Mouse (Mus musculus) lung, postnatal 10 days (tissue): ENCODE measurements around the gene Phldb2.
A peak's percentile ranks its signal among the peaks of the same experiment; 100 is the strongest.

Experiments used
- DNase-seq: peaks from one replicate; pipeline ENCODE4 v3.0.0; 2021

Gene Phldb2

DNA sequence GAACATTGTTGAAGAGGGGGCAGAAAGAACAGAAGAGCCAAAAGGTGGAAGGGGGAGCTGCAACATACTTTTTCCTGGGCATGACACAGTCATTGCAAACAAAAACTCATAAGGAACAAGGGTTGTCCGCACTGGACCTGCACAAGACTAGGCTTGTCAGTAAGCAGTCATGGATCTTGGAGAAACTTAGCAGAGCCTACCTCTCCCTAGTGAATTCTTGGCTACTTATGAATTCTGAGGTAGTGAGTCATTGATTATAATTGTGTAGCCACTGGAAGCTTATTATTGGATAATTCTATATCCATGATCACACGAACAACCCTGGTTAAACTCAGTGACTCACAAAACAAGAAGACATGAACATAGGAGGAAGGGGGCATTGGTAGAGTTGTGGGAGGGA lies 7.1 kb downstream of the Phldb2 start:
- no peak for DNase-seq

DNA sequence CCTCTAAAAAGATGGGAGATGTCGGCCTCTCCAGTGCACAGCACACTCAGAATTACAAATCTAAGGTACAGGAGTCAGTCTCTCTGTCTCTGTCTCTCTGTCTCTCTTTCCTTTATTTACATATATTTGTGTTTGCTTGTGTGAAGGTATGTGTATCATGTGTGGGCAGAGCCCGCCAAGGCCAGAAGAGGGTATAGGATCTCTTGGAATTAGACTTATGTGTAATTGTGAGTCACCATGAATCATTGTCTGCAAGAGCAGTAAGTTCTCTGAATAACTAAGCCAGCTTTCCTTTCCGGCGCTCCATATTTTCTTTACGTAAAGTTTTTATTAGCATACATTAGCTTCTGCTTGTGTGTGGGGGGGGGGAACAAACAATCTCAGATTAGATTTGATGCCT lies 7.7 kb downstream of the Phldb2 start:
- DNase-seq = no peak

DNA sequence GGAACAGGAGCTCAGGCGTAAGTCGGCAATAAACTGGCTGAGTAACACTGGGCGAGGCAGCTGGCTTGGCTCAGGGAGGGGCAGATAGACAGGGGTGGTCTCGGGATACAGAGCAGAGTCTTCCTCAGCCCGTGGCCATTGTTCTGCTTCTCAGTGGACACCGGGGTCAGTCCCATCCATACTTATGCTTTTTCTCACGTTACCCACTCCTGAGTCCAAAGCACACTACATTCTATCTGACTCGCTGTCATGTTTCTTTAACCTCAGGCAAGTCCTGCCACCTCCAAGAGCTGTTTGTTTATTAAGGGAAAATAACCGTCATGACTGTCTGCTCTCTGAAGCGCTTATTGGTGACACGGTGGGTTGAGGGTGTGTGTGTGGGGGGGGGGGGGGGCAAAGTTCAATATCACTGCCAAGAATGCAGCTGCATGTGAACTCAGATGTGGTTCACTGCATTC lies 8.2 kb downstream of the Phldb2 start:
- DNase-seq = no peak

DNA sequence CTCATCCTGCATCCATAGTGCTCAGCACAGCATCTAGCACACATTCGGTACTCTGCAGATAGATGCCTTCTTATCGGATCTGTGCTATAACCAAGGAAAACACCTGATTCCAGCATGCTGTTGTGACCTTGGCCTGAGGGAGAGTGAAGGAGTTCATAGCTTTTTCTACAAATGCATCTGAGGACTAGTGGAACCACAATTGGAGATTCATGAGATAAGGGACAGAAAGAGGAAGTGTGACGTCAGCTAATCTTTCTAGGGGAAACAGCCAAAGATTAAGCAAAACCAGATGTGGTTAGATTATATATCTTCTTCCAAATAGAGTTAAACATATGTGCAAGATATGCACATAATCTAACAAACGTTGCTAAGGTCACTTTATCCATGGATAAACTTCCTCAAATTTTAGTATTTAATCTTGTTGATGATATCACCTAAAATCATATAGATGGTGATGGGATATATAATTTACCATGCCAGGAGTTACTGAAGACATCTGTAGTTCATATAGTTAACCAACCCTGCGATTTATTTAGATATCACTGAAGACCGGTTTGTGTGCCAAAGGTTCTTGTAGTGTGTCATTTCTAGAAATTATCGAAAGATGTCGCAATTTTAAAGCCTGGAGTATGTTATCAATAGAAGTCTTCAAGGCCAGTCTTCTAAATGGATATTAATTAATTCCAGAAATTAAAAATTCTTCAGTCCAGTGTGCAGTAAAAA lies 11.1 kb downstream of the Phldb2 start:
- DNase-seq = no peak

DNA sequence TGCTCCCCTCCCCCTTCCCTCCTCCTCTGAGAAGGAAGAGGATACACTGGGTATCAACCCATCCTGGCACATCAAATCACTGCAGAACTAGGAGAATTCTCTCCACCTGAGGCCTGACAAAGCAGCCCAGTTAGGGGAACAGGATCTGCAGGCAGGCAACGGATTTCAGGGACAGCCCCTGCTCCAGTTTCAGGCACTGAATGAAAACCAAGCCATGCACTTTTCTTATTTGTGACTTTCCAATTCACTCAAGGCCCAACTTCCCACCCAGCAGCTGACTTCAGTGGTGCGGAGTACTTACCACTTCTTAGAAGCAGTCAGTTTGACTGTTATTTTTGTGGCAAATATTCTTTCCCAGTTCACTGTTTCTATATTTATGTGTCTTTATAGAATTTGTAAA lies 12.7 kb downstream of the Phldb2 start:
- no peak for DNase-seq

DNA sequence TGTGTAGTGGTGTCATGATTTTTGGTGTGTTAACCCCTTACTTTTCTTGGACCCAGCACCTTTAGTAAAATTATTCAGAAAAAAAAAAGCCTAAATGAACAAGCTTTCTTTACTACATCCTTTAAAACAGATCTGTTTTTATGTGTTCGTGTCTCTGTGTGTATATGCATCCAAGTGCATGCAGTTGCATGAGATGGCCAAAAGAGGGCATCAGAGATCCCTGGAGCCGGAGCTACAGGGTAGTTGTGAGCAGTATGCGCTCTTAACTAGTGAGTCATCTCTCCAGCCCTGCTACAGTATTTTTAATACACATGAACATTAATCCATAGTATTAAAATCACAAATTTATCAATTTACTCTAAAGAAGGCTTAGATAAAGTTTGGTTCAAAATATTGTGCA lies 14.0 kb downstream of the Phldb2 start:
- DNase-seq = no peak

DNA sequence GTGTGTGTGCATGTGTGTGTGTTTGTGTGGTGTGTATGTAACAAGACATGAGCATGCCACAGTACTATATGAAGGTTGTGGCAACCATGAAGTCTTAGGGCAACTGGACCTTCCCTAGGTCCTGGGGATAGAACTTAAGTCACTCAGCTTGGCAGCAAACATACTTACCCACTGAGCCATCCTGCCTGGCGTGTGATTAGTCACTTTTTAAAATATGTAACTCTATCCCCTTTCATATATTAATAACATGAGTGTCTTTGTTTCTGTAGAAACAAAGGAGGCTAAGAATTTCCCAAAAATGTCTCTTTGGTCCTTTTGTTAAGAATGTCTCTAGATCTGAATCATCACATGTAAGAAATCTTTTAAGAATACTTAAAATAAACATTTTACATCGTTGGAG lies 16.0 kb downstream of the Phldb2 start:
- DNase-seq = no peak

DNA sequence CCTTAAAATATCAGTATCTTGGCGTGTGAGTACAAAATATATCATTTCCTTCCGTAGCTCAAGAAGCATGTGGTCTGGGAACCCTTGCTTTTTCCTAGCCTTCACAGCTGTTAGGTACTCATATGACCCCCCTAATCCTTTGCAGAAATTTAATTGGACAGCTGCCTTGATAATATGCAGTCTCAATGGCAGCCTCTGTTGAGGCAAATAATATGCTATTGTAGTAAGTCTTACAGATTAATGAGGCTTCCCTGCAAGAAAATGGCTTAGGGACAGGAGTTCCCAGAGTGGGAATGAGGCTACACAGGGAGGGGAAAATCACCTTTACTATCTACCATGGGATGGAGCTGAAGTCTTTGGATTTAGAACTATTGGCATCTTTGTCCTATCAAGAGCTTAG lies 16.9 kb downstream of the Phldb2 start:
- no peak for DNase-seq

DNA sequence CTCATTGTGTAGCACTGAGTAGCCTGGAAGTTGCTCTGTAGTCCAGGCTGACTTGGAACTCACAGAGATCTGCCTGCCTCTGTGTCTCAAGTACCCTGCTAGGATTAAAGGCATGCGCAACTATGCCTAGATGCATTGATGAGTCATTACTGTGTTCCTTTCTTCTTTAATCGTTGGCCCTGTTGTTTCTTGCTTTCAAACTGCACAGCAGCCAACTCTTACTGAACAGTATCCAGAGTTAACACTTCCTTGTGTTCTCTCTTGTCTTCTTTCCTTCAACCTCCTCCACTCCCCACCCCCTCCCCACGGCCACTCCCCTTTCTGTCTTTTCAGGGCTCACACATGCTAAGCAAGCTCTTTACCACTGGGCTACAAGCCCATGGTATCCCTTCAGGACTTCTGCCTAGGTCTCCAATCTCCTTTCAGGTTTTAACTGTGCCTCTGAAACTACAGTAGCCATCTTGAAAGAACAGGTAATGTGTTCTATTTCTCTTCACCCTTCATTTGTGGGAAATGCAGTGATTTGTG lies 17.4 kb downstream of the Phldb2 start:
- DNase-seq = no peak

DNA sequence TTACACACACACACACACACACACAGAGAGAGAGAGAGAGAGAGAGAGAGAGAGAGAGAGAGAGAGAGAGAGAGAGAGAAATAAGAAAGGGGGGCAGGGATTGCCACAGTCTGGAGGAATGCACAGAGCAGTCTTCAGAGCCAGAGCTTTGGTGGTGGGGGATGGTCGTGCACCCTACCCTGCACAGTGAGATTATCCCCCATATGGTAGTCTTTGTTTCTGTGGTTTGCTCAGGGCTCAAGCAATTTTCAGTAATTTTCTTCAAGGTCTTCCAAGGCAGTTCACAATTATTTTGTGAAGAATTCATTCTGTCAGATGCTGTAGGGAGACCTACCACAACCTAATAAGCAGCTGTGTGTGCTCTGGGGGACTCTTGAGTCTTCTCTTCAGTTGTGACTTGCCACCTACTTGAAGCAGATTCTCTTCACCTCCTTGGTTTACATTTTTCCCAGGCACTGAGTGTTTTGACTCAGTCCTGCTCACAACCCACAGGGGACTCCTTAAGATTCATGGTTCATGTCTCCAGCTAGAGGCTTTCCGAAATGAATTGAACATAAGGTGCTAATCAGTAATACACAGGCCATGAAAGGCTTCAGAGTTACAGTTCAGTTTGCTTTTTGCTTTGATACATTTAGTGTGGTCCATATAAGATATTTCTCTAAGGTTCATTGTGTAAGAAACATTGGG lies 18.5 kb downstream of the Phldb2 start:
- DNase-seq = no peak

DNA sequence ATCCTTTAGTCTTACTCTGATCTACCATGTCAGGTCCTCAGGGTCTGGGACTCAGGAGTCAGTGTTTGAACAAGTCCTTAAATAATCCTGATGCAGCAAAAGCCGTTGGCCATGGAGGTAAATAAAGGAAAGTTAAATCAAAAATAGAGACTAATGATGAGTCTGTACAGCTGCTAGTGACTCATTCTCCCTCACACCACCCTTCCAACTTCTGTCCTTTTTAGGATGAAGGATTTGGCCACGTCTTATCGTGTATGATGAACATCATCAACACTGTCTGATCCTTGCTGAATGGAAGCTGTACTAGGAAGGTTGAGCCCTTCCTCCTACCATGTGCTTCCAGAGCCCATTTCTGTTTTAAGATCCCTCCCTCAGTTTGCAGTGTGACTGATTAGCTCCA lies 23.1 kb downstream of the Phldb2 start:
- DNase-seq = no peak

DNA sequence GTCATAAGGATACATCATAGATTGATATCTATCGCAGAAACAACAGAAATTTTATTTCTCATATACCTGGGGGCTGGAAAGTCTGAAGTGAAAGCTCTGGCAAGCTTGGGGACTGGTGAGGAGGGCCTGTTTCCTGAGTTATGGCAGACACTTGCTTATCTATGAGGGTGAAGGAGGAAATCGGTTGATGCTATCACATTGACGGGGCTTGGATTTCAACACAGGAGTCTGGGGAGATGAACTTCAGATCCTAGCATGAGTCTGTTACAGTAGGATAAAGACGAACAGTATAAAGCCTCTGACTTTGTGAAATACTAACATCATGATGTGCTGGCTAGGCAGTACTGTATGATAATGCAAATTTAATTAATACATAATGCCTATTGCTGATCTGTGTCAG lies 25.3 kb downstream of the Phldb2 start:
- DNase-seq = no peak

DNA sequence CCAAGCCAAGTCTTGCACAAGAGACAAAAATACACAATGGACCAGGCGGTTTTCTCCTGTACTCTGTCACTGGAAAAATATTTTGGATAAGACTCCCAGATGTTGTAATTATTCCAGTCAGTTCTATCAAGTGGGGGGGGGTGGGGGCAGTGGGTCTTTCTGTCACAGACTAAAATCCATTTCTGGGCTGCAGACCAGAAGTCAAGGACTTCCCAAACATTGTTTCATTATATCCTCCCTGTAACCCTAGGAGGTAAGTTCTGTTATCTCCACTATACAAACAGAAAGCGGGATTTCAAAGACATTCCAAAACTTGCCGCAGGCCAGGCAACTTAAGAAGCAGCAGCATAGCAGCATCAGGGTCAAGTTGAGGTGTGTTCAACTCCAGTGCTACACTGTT lies 25.8 kb downstream of the Phldb2 start:
- DNase-seq = peak; percentile 70

DNA sequence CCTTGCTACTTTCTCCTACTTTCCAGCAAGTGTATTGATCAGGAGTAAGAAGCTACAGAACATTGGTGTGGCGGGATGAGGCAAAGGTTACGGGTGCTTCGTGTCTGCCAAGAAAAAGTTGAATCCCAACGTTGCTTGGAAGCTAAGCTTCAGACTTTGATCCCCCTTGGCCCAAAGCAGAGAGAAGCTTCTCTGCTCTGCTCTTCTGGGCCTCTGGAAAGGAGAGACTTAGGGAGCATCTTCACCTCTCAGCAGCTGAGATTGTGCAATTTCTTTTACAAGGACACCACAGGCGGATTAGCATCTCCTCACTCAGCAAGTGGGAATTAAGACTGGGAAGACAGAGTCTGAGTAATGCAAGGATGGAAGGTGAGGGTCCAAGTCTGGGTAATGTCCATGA lies 26.5 kb downstream of the Phldb2 start:
- no peak for DNase-seq

DNA sequence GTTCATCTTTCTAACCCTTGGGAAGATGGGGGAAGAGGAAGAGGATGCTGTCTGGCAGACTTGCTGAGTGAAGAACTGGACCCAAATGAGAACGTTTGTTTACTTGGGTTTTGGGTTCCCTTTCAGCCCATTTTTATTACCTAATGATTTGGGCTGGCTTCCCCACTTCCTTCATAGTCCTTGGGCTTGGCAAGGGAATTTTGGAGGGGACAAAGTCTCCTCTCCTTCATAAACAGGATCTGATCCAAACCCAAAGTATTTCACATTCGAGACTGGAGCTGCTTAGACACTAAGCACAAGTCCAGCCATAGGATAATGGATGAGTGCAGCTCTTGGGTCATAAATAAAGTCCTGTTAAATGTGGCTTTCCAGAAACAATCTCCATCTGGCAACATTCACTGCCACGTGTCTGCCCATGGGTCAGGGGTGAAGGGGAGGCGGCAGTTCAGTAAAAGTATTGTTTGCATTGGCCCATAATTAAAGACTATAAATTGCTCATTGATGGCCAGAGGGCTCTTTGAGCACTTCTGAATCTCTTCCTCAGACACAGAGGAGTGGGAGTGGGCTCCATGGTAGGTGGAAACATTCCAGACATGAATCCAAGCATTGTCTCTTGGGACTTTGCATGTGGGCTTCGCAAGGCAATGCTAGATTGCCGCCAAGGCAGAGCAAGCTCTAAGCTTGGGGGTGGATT lies 29.5 kb downstream of the Phldb2 start:
- no peak for DNase-seq

DNA sequence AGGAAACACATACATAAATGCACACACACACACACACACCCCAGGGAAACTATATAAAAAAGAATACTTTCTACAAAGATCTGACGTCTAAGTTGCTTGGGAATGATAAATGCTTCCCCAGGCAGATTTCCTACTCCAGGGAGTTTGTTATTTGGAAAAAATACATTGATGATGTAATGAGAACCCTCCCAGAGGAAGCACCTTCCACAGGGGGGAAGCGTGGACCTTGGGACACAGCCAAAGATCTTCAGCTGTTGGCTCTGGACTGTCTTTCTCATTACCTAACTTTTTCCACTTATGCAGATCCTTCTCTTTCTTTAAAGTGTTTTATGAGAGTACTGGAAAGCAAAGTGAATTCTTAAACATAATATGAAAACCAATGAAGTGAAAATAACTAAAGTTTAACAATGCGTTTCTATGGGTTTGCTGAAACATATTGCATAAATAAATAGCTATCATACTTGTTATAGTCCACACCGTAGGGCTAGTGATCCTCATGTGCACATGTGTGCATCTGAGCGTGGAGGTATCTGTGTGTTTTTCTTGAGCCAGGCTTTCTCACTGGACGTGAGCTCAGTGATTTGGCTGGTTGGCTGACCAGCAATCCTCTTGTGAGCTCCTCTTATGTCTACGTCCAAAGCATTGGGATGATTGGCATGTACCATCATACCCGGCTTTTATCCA lies 30.7 kb downstream of the Phldb2 start:
- peak; percentile 65 for DNase-seq

DNA sequence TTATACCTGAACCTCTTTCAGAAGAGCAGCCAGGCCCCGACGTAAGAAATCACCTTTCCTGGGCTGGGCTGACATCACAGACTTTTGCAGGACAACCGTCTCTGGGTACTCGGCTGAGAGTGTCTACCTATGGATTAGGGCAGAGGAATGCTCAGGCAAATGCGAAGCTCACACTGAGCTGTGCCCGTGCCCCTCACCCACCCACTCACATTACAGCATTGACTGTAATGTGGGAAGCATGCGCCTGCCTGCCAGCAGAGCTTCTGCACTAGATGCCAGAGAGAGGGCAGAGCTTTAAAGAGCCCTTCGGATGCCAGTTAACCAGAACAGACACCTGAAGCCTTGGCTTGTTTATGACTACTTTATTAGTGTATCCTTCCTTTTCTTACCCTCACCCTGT lies 33.8 kb downstream of the Phldb2 start:
- DNase-seq = no peak

DNA sequence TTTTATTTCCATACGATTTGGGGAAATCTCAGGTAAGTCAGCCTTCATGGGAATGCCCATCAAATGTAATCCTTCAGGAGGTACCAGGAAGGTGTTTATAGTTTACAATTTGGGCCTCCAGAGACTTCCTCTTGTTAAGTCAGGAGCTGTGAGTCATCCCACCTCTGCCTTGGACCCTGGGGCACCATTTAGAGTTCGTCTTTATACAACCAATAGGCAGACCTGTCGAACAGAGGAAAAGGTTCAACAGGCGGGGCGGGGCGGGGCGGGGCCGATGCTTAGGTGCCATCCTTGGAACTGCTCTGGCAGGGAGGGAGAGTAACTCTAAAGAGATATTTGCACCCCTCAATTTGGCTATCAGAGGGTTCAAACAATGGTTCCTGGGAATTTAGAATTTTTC lies 49.8 kb downstream of the Phldb2 start:
- DNase-seq = no peak

DNA sequence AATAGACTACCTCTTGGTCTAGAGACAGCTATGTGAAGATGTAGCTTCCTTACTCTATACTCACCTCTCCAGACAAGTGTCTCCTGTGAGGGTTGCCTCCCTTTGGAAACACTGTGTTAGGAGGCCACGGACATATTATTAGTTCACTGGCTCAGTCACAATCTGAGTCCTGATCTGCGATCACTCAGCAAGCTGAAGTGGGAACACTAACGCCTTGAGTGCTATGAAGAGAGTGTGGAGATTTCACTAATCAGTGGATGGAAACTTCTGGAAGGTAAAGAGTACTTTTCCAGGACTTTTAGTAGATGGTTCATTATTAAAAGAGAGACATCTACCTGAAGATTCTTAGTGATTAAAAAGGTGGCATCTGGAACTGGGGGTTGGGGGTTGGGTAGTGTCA lies 54.9 kb downstream of the Phldb2 start:
- no peak for DNase-seq

DNA sequence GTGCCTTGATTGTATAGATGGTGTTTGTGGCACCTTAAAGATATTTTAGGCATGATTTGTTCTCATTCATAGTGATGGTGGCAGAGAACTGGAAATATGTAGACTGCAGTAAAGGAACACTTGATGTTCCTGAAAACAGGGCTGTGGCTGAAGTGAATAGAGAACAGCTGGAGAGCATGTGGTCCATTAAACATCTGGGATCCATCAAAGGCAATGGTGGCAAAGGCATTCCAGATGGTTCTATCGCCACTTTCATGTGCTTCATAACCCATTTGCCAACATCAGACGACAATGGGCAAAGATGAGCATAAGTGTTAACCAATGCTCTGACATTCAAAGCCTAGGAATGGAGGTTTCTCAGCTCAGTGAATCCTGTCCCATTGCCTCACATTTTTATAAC lies 56.8 kb downstream of the Phldb2 start:
- DNase-seq = no peak

DNA sequence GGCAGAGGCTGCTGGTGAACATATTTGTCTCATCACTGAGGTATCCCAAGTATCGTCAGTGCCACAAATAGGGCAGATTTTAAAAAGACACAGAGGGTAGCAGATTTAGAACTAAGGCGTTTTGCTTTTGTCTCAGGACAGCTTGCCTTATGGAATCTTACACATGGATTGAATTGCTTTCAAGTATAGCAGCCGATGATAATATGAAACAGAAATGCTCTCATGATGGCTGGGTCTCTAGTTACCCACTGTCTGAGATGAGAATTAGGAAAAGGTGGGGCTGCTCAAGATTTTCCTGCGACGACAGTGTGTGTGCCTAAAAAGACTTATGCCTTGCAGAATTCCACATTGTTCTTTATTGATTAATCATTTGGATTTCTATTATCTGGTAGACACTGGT lies 58.4 kb downstream of the Phldb2 start:
- no peak for DNase-seq

DNA sequence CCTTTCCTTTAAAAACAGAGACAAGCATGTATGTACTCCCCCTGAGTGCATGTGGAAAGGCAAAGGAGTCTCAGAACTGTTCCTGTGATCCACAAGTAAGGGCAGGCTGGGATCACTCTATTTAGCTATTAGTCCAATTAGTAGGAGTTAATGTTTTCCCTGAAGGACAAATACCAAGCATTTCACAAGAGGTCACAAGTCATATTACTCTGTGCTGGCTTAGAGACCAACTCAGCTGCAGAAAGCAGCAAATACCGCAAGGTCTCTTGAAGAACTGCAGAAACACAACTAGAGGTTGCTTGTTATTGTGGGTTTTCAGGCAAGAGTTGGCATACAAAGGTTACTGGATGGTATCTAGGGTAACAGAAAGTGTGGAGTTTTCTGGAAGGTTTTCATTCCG lies 59.6 kb downstream of the Phldb2 start:
- DNase-seq = peak; percentile 37

DNA sequence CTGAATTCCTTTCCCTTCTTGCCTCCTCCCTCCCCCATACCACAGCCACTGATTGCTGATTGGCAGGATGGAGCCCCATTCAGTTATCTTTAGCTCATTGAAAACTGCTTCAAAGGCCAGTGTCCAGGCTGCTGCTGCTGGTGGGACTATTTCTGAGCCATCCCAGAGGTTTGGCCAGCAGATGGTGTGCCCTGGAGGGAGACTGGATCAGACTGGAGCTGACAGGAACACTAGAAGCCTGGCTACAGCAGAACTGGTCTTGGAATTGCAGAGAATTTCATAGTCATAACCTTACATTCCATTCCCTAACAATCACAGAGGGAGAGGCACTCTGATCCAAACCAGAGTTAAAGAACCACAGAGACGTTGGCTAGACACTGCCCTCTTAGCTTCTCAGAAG lies 60.5 kb downstream of the Phldb2 start:
- DNase-seq = peak; percentile 63
